Mouse (Mus musculus) cortical plate, adult 2 months (tissue): Measurements from ENCODE around the gene Rbm4b. TPM values are rescaled to one million over a fixed set of nuclear protein-coding genes. Genes with fewer than 3 reads are reported as not detected.
"Not testable (repeated sequence)": the region's sequence is repeated elsewhere in the genome, so short reads cannot be mapped to it uniquely, and the experiment has no call there.

Experiments
- H3K27ac ChIP-seq: fragments of 200-500 bp; 2 replicates; pipeline ENCODE4 v1.5.1; 2012; ENCODE audit warnings: low read length, control low read depth, inconsistent platforms; ENCODE audit not compliant: insufficient read depth
- H3K4me1 ChIP-seq: fragments of 200-500 bp; 2 replicates; pipeline ENCODE4 v1.6.1; 2011; ENCODE audit warnings: low read length; ENCODE audit not compliant: control insufficient read depth, insufficient read depth
- H3K4me3 ChIP-seq: fragments of 200-500 bp; 2 replicates; pipeline ENCODE4 v1.5.1; 2011; ENCODE audit warnings: mild to moderate bottlenecking, low read length, control low read depth; ENCODE audit not compliant: insufficient read depth
- CTCF ChIP-seq: fragments of 200-500 bp; IDR thresholded peaks from 2 replicates; pipeline ENCODE4 v1.5.1; 2011; ENCODE audit warnings: mild to moderate bottlenecking, control low read depth, low read length; ENCODE audit not compliant: insufficient read depth; ENCODE audit errors: extremely low read depth
- POLR2A ChIP-seq: fragments of 200-500 bp; IDR thresholded peaks from 2 replicates; pipeline ENCODE4 v1.6.1; 2011; ENCODE audit warnings: mild to moderate bottlenecking, low read length, control low read depth; ENCODE audit not compliant: insufficient read depth; ENCODE audit errors: extremely low read depth
- polyA plus RNA-seq: library from polyadenylated mRNA; depleted of rRNA; stranded (reverse); fragments of >200 nt; gene quantifications from 2 replicates; pipeline ENCODE4 v1.2.3, GENCODE M21; 2012

Rbm4b gene
- polyA plus RNA-seq, 1 experiment, result 17.8 TPM

- Histone ChIP-seq H3K4me1 (peaks cover 2% of the 10 kb centered on the region; the same call in 1 of the 2 replicates), H3K4me3 (peak overlapping the region; percentile 55), H3K27ac (peak overlapping the region; percentile 45; the same call in 1 of the 2 replicates)
- TF ChIP-seq CTCF (no peak), POLR2A (no peak)
Observed at GRCm38 (mm10) chr19:4756921-4757320, 624 bp downstream of the Rbm4b start.

- not testable (repeated sequence) for H3K4me3 ChIP-seq, H3K27ac ChIP-seq, H3K4me1 ChIP-seq
Observed at GRCm38 (mm10) chr19:4760544-4760943, 4.2 kb downstream of the Rbm4b start.

DNA sequence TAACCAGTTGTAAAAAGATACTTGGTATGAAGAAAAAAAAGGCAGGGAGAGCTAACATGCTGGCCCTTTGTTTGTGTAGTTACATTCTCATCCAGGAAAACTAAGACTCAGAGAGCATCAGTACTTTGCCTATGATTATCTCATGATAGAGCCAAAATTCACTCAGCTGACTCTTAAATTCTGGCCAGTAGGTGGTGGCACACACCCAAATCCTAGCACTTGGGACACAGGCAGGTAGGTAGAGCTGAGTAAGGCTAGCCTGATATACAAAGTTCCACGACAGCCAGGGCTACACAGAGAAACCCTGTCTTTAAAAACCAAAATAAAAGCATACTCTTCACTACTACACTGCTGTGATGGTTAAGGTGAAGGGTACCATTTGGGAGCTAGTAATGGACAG lies 6.6 kb downstream of the Rbm4b start:
- TF ChIP-seq POLR2A (no peak), CTCF (0 out of 2 replicates have a peak, but pooled peaks have one; percentile 8)
- H3K4me3 ChIP-seq, result no peak overlapping the region
- H3K27ac ChIP-seq, result no peak overlapping the region
- H3K4me1 ChIP-seq, result no peaks in the 10 kb centered on the region

- no peak overlapping the region for H3K4me3 ChIP-seq
- no peak overlapping the region for H3K27ac ChIP-seq
- no peaks in the 10 kb centered on the region for H3K4me1 ChIP-seq
- TF ChIP-seq CTCF, result no peak
- TF ChIP-seq POLR2A, result no peak
Observed at GRCm38 (mm10) chr19:4767507-4768148, 11.3 kb downstream of the Rbm4b start.

DNA sequence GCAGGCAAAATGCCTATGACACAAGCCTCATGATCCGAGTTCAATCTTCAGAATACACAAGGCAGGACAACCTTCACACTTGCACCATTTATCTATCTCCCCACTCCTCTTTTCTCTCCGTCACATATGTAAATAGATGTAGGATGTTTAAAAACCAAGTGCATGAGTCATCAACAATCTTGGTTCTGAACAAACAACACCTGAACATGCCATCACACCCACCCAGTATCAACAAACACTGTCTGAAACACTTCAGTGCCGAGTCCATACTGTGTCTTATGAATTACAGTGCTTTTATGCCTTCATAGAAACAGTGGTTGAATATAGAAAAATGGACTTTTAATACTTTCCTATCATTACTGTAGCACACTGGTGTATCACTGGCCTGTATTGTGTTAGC lies 16.5 kb downstream of the Rbm4b start:
- Histone ChIP-seq H3K4me3 (no peak overlapping the region), H3K4me1 (no peaks in the 10 kb centered on the region; the same call in 1 of the 2 replicates), H3K27ac (no peak overlapping the region)
- TF ChIP-seq CTCF, result no peak
- no peak for TF ChIP-seq POLR2A

DNA sequence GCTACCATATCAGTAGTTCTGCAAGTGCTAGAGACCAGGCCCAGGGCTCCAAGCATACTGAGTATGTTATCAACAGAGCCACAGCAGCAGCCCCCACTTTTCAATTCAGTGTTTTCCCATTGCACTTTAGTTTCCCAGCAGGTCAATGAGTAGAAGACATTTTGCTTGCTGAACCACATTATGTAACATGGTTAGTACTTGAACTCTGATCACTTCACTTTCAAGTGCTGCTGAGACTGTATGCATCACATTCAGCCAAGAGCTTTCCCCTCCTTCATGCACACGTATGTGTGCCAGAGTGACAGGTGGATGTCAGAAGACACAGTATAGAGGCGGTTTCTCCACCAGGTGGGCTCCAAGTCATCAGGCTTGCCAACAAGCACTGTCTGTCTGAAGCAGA lies 26.6 kb downstream of the Rbm4b start:
- no peak for TF ChIP-seq POLR2A
- TF ChIP-seq CTCF, result no peak
- H3K4me1 ChIP-seq, result peaks cover 3% of the 10 kb centered on the region
- H3K4me3 ChIP-seq, result no peak overlapping the region
- H3K27ac ChIP-seq, result no peak overlapping the region

DNA sequence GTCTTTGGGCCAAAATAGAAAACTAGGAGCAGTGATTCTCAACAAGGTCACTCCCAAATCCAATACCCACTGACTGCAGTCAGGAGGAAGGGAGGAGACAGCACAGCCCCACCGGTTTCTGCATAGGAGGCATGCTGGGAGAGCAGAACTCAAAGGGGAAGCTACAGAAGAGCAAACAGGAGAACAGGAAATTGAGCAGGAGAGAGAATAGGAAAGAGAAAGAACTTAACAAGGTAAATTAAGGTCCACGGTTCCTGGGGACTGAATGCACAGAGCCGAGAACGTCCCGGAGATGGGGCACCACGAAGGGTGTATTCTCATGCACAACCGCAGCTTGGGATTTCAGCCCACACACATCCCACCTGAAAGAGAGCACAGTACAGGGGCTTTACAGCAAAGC lies 28.9 kb downstream of the Rbm4b start:
- no peak overlapping the region for H3K27ac ChIP-seq
- H3K4me3 ChIP-seq, result no peak overlapping the region
- peaks cover 6% of the 10 kb centered on the region for H3K4me1 ChIP-seq
- no peak for TF ChIP-seq CTCF
- TF ChIP-seq POLR2A, result no peak

- no peak overlapping the region for H3K27ac ChIP-seq
- TF ChIP-seq POLR2A (no peak), CTCF (no peak)
- no peak overlapping the region for H3K4me3 ChIP-seq
- H3K4me1 ChIP-seq, result peaks cover 7% of the 10 kb centered on the region
Observed at GRCm38 (mm10) chr19:4786313-4786712, 30.0 kb downstream of the Rbm4b start.

DNA sequence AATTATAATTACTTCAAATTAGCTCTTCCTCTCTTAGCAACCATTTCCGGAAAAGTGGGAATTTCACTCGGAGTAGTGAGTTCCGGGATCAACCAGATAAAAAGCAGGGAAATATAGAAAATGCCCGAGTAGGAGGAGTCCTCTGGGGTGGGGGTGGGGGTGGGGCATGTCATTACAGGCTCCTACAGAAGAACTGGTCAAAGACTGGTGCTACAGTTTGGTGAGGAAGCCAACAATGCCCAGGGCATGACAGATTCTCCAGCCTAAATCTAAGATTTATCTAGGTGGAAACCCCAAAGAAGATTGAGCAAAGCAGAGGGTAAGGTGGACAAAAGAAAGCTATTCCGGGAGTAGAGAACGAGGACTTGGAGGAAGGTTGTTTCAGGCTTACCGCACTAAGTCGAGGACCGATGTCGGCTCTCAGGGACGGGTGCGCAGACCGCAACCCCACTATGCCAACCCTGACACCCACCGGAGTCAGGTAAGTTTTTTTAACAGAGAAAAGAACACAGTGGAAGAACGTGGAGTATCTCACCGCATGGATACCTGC lies 37.1 kb downstream of the Rbm4b start:
- peak overlapping the region; percentile 90 for H3K4me3 ChIP-seq
- H3K27ac ChIP-seq, result 0 out of 2 replicates have a peak overlapping the region, but pooled peaks have one; percentile 10
- H3K4me1 ChIP-seq, result peaks cover 8% of the 10 kb centered on the region; the same call in 1 of the 2 replicates
- TF ChIP-seq POLR2A, result no peak
- TF ChIP-seq CTCF, result no peak

DNA sequence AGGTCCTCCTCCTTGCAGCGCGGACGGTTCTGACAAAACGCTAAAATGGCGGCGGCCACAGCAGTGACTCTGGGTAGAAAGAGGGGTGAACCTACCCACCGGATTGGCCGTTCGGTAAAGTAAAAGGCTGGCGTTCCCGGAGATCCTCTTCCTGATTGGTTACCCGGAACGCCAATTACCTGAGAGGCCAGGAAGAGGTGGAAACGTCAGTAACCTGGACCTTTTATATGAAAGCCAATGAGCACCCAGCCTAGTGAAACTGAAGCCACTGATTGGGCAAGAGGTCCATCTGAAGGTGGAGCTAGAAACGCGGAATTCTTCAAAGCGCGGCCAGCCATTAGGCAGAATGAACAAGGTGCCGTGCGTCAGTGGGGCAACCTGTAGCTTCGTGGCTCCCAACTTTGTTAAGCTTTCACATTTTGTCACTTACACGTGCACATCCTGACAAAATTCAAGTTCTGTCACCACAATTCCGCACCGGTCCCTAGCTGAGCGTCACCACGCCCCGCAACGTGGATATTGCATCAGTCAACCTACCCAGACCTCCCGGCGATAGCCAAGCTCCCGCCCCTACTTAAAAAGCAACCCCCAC lies 37.6 kb downstream of the Rbm4b start, which contains the start of gene Rbm4:
Gene Rbm4 (minus strand): TSS at position 71 of the 592 bp plus-strand sequence.
- H3K27ac ChIP-seq, result 0 out of 2 replicates have a peak within 1 kb of the TSS, but pooled peaks have one; percentile 10

More for the DNA sequence above, 37.6 kb downstream of the Rbm4b start, which contains the start of gene Rbm4:
- TF ChIP-seq CTCF (no peak), POLR2A (peak; percentile 87)
- Histone ChIP-seq H3K4me3 (peak within 1 kb of the TSS; percentile 90), H3K4me1 (peaks cover 8% of the 10 kb centered on the region; the same call in 1 of the 2 replicates)
